Mouse (Mus musculus) T-helper 17 cell (primary cell): Measurements from ENCODE around the gene Mettl21a.
"Not testable (repeated sequence)": the region's sequence is repeated elsewhere in the genome, so short reads cannot be mapped to it uniquely, and the experiment has no call there.

Experiments used
- in situ Hi-C, 2 experiments: fragments of 300-600 bp; cut with MboI, MseI; formaldehyde crosslinking; loops; 1 replicate in 1 of 2; 2 replicates in 1 of 2; pipeline ENCODE4 v1.15.1; 2025; ENCODE audit warnings: high pct_unique_total_duplicates in 2 of 2

The Mettl21a gene

DNA sequence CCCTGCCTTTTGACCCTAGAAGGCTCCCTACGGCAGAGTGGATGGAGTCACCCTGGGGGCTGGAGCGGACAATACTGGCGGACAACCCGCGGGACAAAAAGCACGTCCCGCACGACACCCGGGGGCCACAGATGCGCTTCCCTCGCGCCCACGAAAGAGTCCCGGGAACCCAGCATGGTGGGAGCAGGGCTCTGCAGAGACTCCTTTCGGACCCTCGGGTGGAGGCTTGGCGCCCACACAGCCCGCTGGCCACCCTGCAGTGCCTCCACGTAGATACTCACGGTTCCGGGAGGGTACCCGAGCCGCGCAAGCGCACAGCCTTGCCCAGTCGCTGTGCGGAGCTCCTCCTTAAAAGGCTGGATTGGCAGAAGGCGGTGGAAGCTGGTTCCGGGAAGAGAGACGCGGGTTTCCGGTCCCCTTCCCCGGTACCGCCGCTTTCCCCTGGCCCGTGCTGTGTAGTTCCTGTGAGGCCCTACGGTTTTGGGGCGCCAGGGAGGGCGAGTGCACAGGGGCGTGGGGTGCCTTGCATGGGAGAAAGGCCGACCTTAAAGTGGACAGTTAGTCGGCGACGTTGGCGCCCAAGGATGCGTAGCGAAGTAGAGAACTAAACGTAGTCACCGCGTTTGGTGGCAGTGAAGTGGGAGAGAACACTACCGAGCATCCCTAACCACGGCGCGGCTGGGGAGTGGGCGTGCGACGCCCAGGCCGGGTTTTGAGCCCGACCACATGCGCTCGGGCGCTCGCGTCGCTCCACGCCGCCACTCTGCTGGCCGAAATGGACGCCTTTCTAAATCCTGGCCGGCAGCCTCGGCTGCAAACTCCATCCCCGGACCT, at the start of gene Mettl21a:
TSS of gene Mettl21a (minus strand) at position 362 of the 834 bp plus-strand sequence.
- in situ Hi-C loops, result loop anchor here in 1 of 2 experiments (5.0 kb wide), 1 partner anchor 90 kb away; no protein-coding TSS in a partner anchor

DNA sequence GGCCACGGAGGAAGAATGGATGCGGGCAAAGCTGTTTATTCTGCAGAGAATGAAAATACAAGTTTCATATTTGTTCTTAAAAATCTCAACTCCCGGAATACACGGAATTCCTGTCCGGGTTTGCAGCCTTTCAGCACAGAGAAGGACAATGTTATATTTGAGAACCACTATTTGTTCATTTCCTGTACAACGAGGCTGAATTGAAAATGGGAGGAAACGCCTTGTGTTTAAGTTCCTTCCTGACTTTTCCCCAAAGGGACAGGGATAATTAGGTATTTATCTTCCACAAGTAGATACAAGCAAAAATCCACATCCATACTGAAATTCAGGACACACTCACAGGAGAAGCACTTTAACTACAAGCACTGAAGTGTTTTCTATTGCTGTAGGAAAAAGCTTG, 41.8 kb upstream of the Mettl21a start:
- in situ Hi-C loops, result no loop called here

DNA sequence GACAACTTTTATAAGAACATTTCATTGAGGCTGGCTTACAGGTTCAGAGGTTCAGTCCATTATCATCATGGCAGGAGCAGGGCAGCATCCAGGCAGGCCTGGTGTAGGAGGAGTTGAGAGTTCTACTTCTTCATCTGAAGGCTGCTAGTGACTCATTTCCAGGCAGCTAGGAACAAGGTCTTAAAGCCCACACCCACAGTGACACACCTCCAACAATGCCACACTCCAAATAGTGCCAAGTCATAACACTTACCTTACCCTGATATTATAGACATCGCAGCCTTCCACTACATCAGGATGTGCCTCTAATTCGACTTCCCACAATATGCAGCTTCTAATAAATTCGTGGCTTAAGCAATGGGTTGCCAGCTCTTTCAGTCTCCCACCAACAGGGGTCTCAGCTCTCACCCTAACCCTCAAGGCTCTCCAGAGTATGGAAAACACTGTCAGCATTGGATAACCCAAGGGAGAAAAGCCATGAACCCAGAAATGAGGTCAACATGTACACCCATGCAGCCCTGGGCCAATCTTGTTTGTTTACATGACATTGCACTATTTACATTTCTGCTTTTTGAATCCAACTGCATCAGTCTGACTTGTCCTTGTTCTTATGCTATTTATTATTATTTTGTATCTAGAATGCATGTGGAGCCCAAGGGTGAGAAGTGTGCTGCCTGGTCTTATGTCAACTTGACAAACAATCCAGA, 39.5 kb upstream of the Mettl21a start:
- in situ Hi-C loops, result no loop called here

DNA sequence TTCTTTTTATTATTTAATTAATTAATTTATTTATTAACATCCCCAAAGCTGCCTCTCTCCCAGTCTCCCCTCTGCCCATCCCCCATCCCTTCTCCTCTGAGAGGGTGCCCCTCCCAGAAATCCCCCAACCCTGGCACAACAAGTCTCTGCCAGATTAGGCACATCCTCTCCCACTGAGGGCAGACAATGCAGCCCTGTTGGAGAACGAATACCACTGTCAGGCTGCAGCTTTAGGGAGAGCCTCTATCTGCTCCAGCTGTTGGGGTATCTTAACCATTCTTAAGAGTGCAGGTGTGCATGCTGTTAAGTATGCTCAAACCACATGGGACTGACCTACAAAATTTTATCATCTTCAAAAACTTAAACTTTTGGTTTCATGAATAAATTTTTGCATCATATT, 38.4 kb upstream of the Mettl21a start:
- in situ Hi-C loops, result no loop called here

DNA sequence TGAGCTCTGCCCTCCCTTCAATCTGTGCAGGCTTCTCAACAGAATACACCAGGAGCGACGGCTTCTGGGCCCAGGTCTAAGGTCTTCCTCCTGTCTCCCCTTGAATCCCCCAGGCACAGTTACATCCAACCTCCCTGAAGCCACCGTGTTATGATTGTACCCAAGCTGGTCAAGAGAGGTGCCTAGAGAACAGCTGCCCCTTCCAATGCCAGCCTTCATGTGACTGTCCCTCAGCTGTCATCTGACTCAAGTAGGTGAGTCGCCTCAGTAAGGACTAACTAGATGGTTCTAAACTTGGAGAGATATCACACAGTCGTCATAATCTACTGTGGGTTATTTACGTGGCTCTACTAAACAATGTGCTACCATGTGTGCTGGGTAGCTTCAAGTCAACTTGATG, 36.7 kb upstream of the Mettl21a start:
- in situ Hi-C loops, result no loop called here

DNA sequence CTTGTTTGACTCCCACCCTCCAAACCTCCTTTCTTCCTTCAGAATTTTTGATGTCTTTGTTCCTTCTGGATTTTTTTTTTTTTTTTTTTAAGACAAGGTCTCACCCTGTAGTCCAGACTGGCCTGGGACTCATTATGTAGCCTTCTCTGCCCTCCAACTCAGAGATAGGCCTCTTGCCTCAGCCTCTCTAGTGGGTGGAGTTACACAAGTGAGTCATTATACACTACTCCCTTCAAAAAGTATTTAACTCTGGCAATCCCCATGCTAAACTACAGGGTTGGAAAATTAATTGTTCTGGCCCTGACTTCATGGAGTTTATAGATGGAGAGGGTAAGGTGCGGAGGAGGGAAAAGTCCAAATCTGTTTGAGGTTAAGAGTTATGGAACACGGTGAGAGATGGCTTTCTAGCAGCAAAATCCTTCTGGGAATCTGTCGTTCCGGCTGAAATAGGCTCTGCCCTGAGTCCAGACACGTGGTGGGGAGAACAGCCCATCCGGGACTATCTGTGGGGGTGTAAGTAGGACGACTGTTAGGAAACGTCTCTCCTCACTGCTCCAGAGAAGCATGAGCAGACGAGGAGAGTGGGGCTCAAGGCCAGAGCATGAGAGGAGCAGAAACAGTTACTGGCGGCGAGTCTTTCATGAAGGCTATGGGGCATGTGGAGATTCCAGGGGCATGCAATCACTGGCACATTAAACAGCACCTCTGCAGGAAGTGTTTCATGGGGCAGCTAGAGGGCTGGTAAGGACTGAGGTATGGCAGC, 32.5 kb upstream of the Mettl21a start:
- in situ Hi-C loops, result no loop called here

DNA sequence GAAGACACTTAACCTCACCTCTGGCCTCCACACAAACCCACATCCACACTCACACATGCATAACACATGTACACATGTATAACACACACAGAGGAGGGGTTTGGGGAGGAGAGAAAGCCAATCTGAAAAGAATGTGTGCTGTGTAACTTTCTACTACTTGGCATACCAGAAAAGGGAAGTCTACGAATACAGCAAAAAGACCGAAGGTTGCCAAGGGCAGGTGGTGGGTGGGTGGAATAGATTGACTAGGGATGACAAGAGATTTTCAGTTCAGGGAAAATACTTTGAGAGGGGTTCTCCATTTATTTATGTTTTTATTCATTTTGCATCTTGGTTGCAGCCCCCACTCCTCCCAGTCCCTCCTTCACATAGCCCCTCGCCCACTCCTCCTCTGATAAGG, 27.5 kb upstream of the Mettl21a start:
- in situ Hi-C loops, result no loop called here

DNA sequence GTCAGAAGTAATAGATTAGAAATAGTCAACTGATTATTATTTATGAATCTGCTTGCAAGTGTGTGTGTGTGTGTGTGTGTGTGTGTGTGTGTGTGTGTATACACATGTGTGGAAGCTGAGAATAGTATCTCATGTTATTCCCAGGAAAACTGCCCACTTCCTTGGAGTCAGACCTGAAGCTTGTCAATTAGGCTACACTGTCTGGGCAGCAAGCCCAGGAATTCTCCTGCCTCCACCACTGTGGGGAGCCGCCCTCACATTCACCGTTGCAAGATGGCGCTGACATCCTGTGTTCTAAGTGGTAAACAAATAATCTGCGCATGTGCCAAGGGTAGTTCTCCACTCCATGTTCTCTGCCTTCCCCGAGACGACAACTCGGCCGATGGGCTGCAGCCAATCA, 25.5 kb upstream of the Mettl21a start:
- in situ Hi-C loops, result not testable (repeated sequence)

DNA sequence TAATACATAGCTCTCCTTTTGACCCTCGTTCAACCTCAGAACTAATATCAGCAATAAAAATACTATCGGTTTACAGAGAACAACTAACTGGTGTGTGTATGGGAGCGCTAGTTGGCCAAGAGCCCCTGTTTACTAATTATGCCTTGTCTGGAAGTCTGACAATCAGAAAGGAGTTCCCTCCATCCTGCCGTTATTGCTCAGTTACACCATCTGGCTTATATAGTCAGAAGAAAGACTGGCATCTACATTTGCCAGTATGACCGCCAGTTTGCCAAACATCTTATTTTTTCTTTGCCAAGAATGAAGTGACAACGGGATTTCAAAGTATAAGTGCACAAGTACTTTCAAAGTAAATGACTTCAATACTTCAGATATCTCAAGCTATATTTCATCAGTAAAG, 24.0 kb upstream of the Mettl21a start:
- in situ Hi-C loops, result no loop called here

DNA sequence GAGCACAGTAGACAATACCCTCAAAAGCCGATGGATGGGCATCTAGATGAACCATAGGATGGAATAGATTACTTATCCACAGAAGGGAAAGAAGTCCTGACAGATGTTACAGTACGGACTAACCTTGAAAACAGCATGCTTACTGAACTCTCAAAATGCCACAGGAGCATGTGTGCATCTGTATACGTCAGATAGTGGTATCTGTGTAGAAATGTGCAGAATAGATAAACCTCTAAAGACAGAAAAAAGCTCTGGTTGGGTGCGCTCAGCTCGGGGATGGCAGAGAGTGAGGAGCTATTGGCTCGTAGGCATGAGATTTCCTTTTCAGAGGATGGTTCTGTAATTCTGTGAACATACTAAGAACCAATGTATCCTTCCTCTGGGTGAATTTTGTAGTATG, 22.2 kb upstream of the Mettl21a start:
- in situ Hi-C loops, result no loop called here

DNA sequence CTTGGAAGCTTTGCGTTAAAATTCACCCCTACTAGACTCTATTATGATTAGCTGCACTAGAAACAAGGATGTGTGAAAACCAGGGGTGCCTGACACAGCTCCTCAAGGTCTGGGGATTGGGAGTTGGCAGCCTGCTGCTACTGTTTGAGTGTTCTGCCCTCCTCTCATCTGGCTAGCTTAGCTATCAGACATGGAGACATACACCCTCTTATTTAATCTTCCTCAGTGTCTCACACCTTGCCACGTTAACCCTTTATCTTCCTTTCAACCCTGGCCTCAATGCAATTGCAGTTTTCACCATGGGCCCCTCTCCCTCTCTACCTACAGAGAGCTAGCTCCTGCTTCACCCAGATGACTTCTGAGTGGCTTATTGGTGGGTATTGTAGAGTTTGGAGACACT, 18.6 kb upstream of the Mettl21a start:
- in situ Hi-C loops, result no loop called here

DNA sequence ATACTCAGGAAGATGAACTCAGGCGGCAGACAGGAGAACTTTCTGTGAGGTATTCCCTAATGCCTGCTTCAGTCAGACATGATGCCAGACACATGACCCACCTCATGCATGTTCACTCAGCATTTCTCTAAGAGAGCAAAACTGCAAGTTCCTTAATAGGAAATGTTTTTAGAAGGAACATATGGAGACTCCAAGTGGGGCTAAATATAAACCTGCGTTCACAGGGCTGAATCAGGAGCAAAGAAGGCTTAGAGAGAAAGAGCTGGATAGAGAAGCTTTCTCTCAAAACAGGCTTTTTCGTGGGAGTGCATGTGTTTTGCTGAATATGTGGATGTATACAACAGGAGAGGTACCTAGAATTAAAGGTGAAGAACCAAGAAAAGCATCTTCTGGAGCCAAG, 16.2 kb upstream of the Mettl21a start:
- in situ Hi-C loops, result no loop called here

DNA sequence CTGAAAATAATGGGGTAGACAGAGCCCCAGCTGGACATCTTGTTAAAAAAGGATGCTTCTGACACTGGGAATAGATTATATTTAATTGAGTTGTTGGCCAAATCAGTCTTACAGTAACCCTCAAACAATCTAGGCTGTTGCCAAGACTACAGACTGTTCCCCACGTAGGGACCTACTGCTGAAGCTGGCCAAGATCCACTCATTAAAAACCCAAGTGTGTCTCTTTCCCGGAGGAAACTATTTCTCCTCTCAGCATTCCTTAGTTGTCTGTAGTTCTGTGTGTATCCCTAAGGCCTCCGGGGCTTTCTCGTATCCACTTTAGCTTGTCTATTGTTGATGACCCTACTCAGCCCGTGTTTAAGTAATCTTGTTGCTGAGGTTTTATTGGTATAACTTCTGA, 14.5 kb upstream of the Mettl21a start:
- in situ Hi-C loops, result no loop called here

DNA sequence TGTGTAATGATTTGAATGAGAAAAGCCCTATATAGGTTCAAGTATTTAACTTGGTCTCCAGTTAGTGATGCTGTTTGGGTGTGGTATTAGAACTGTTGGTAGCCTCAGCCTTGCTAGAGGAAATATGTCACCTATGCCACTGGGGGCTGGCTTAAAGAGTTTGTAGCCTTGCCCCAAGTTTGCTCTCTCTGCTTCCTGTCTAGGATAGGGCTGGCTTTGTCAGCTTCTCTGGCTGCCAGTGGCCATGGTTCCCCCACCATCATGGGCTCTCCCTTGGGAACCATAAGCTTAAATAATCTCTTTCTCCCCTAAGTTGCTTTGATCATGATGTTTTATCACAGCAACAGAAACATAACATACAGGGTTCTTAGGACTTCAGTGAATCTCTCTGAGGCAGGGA, 8.2 kb upstream of the Mettl21a start:
- in situ Hi-C loops, result loop anchor here in 1 of 2 experiments (10.0 kb wide), 2 partner anchors 360 to 960 kb away; no protein-coding TSS in a partner anchor

DNA sequence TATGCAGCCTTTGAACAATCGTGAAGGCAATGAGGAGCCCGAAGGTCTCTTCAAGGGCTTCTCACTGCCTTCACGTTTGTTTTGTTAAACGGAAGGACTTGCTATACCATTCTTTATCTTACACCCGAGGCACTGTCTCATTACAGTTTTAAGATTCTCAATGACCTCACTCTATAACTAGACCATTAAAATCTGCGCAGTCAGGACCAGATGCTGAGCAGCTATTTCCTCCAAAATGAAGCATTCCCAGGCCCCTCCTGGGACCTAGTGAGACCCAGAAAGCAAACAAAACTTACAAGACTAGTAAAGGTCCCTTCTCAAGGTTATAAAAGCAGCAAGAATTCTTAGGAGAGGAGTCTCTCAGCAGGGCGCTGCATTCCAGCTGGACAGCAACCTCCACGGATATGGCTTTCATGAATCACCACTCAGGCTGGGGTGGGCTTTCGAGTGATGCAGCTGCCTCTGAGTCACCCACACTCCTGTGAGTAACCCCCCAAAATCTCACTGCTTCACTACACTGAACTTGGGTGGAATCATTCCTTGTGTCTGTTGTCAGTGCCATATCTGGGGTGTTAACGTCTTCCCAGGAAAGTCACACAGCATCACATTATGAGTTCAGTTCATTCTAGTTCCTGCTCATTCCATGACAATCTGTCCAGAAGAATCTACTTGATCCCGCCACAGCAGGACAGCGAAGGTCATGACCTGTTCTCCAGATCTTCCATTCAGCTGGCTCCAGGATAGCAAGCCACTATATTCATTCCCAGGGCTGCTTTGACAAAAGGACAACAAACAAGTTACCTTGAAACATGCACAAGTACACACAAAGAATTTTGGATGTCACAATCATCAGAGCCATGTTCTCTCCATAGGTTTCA, 6.8 kb upstream of the Mettl21a start:
- in situ Hi-C loops, result loop anchor here (5.0 to 10.0 kb wide), 3 partner anchors 84 to 959 kb away; no protein-coding TSS in a partner anchor

DNA sequence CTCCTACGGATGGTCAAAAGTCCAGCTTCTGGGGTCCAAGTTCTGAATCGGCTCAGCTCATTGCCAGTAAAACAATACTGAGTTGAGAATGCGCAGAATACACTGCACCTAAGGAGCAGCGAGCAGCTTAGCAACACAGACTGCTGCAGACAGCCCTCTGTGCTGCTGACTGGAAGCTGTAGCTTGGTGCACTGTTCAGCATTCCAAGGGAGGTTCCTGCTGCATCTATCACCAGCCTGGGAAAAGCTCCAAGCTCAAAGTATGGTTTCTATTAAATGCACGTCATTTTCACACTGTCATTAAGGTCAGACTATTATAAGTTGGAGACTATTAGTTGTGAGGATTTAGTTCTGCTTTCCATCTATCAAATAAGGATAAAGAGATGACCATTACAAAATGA, 4.1 kb upstream of the Mettl21a start:
- in situ Hi-C loops, result loop anchor here (5.0 to 10.0 kb wide), 3 partner anchors 86 to 956 kb away; no protein-coding TSS in a partner anchor

DNA sequence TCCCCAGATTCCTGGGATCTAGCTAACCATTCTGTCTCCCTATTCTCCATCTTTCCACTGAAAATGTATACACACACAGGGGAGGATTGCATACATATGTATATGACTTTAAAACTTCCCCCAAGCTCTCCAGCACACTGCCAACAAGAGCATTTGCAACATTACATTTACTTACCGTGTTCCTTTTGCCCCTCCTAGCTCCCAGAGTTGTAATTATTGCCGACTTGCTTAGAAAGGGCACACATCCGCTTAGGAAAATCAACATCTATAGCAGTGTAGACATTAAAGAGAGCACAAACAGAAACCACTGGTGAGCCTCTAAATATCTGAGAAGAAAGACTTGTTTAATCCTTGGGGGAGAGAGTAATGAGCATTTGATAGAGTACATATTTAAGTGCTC, 1.2 kb upstream of the Mettl21a start:
- in situ Hi-C loops, result loop anchor here in 1 of 2 experiments (5.0 kb wide), 1 partner anchor 89 kb away; no protein-coding TSS in a partner anchor

DNA sequence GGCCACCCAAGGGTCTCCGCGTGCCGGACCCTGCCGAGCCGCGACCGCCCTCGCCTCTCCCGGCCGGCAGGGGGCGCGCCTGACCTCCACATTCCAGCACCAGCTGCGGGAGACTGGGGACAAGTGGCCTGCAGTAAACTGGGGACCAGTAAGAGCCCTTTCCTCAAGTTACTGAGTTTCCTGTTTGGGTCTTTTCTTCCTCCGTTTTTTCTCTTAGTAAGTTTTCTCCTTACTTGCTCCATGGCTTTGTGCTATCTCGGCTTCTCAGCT, 608 bp upstream of the Mettl21a start:
- in situ Hi-C loops, result loop anchor here in 1 of 2 experiments (5.0 kb wide), 1 partner anchor 90 kb away; no protein-coding TSS in a partner anchor

DNA sequence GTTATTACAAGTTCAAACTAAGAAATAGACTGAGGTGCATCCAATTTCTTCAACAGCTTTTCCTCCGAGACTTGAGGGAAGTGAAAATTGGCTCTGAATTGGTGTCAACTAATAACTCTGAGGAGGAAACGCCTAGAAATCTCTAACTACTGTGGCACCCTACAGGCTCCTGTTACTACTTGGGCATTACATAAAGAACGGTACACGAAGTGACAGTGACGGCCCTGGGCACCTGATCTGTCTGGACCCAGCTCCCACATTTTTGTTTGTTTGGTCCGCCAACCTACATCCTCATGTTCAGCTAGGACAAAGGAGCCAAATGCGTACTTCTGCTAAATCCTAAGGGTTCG, 536 bp downstream of the Mettl21a start:
- in situ Hi-C loops, result loop anchor here in 1 of 2 experiments (5.0 kb wide), 1 partner anchor 91 kb away; no protein-coding TSS in a partner anchor

DNA sequence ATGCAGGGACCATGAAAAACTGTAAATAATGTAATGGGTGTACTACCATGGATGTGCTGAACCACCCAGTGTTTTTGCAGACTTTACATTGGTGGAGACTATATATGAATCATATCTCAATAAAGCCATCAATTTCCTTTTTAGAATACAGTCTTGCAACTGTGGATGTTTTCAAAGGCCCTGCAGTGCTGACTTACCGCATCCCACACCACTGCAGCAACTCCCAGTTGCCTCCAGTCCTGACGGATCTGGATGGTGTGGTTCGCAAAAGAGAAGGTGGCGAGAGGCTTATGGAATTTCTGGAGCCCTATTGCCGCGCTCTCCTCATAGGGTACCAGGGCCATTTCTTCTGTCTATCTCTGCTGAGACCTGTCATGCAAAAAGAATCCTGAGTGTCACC, 966 bp downstream of the Mettl21a start:
- in situ Hi-C loops, result loop anchor here in 1 of 2 experiments (5.0 kb wide), 1 partner anchor 91 kb away; no protein-coding TSS in a partner anchor

DNA sequence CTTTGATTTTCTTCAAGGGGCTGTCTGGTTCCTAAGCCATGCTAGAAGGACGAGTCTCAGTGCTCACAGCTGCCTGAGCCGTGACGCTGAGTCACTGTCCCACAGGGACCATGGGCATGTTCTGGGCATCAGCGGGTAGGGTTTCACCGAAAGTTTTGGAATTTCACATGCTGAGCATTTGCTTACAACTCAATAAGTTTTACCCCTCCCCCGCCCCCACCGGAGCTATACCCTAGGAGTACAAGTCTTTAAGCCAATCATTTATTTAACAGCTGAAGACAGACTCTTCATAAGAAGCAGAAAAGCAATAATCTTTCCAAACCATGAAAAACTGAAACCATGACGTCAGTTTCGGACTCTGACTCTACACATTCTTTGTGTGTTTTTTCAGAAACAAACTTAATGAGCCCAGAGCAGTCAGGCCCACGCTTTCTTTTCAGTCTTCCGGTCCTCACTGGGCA, 1.5 kb downstream of the Mettl21a start:
- in situ Hi-C loops, result loop anchor here in 1 of 2 experiments (5.0 kb wide), 1 partner anchor 92 kb away; no protein-coding TSS in a partner anchor
